Comparison of ENCODE assay signal across 8 mouse cellular contexts in the genomic region with DNA sequence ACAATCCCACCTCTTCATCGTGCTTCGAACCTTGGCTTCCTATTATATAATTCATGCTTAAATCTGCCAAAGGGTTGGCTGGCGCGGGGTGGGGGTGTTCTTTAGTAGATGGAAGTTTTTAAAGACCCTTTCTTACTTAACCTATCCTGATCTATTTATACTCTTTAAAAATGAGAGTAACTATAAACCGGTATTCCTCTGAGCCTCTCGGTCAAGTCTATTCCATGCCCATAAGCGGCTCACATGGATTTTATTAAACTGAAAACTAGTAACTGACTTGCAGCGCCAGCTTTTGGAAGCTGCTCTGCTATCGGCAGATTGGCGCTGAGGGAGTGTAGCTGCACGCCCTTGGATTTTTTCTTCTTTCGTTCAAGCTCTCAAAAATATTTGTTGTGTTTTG. TPM values are rescaled to one million over a fixed set of nuclear protein-coding genes. Genes with fewer than 3 reads are reported as not detected.
DNase-seq lines count a peak whose midpoint lies in the region; ATAC-seq and TF ChIP-seq lines count a peak whose summit lies in the region.

No protein-coding gene starts in this region.

- H3K9me3 ChIP-seq in liver, postnatal 0 days (ENCODE audit: low read length): no peaks in the 10 kb centered on the region
- H3K9me3 ChIP-seq in stomach, postnatal 0 days (ENCODE audit: control insufficient read depth, low read length): no peaks in the 10 kb centered on the region

- no peak for TF ChIP-seq POLR2A in cerebellum, adult 2 months (IDR thresholded peaks at IDR 0.05; ENCODE audit: borderline replicate concordance, insufficient read depth, low read length)

- no peaks in the 10 kb centered on the region for H3K4me1 ChIP-seq in cerebellum, adult 2 months (ENCODE audit: control insufficient read depth, insufficient read depth, low read length)
- no peaks in the 10 kb centered on the region; the same call in 1 of the 2 replicates for H3K4me1 ChIP-seq in liver, postnatal 0 days (ENCODE audit: insufficient read depth)
- no peaks in the 10 kb centered on the region for H3K4me1 ChIP-seq in stomach, postnatal 0 days (replicated peaks; ENCODE audit: control insufficient read depth, insufficient read depth)

- TF ChIP-seq EP300 in liver, postnatal 0 days (IDR thresholded peaks at IDR 0.05; ENCODE audit: low read depth): no peak
- TF ChIP-seq EP300 in stomach, postnatal 0 days (optimal IDR thresholded peaks at IDR 0.05): no peak

- no peaks in the 10 kb centered on the region; the same call in 1 of the 2 replicates for H3K27me3 ChIP-seq in cerebellum, adult 2 months (ENCODE audit: control insufficient read depth, insufficient read depth, low read length)
- H3K27me3 ChIP-seq in liver, postnatal 0 days (ENCODE audit: insufficient read depth, low read length): peaks cover 28% of the 10 kb centered on the region
- H3K27me3 ChIP-seq in stomach, postnatal 0 days (ENCODE audit: control insufficient read depth, insufficient read depth, low read length): peaks cover 8% of the 10 kb centered on the region; the same call in 1 of the 2 replicates

- H3K4me2 ChIP-seq in liver, postnatal 0 days (ENCODE audit: low read depth, low read length): peak overlapping the region; percentile 73
- H3K4me2 ChIP-seq in stomach, postnatal 0 days (replicated peaks; ENCODE audit: low read depth): peak overlapping the region; percentile 99

- peak overlapping the region; percentile 34 for H3K4me3 ChIP-seq in cerebellum, adult 2 months (replicated peaks; ENCODE audit: insufficient read depth, low read depth, low read length)
- H3K4me3 ChIP-seq in liver, postnatal 0 days (ENCODE audit: low read depth, low read length): peak overlapping the region; percentile 40; the same call in 1 of the 2 replicates
- H3K4me3 ChIP-seq in stomach, postnatal 0 days (ENCODE audit: low read depth, low read length): peak overlapping the region; percentile 58

- H3K36me3 ChIP-seq in liver, postnatal 0 days (replicated peaks; ENCODE audit: insufficient read depth, low read length): no peaks in the 10 kb centered on the region
- H3K36me3 ChIP-seq in stomach, postnatal 0 days (ENCODE audit: control insufficient read depth, insufficient read depth, low read length): no peaks in the 10 kb centered on the region

- WGBS in cerebellum, adult 2 months: 5% methylated on average over 12 of the region's 12 CpGs
- 6% methylated on average over 12 of the region's 12 CpGs for WGBS in liver, postnatal 0 days (ENCODE audit: insufficient replicate concordance)
- 12% methylated on average over 12 of the region's 12 CpGs for WGBS in stomach, postnatal 0 days

- ATAC-seq in liver, postnatal 0 days: no peak
- no peak for ATAC-seq in stomach, postnatal 0 days (ENCODE audit: low FRiP score, low TSS enrichment)

- no peak overlapping the region for H3K9ac ChIP-seq in liver, postnatal 0 days (replicated peaks)
- H3K9ac ChIP-seq in stomach, postnatal 0 days (ENCODE audit: low read length): no peak overlapping the region

- TF ChIP-seq CTCF in cerebellum, adult 2 months (IDR thresholded peaks at IDR 0.05; ENCODE audit: borderline replicate concordance, insufficient read depth, low read depth, low read length): no peak
- no peak for TF ChIP-seq CTCF in liver, postnatal 0 days (IDR thresholded peaks at IDR 0.05; ENCODE audit: low read depth)
- TF ChIP-seq CTCF in stomach, postnatal 0 days (IDR thresholded peaks at IDR 0.05; ENCODE audit: low read depth): no peak

- DNase-seq in cerebellum, adult 2 months: peak; percentile 4 to 8
- DNase-seq in cerebellum, postnatal 36 days: no peak
- DNase-seq in adrenal gland, postnatal 14 days: peak; percentile 6
- peak; percentile 22 to 35 for DNase-seq in heart, adult 9 months (ENCODE audit: low spot score in 2 of 2)
- DNase-seq in kidney, adult 8-10 months: peak; percentile 22 to 27
- no peak for DNase-seq in liver, postnatal 0 days
- DNase-seq in stomach, postnatal 0 days (ENCODE audit: low spot score): no peak
- no peak for DNase-seq in urinary bladder, adult 2 months (ENCODE audit: low spot score)

- no peak overlapping the region for H3K27ac ChIP-seq in cerebellum, adult 2 months (ENCODE audit: insufficient read depth, low read length)
- H3K27ac ChIP-seq in liver, postnatal 0 days (ENCODE audit: low read depth): no peak overlapping the region
- no peak overlapping the region for H3K27ac ChIP-seq in stomach, postnatal 0 days (replicated peaks)

RNA-seq across cellular contexts. Expression of gene Mme, which starts 55.1 kb away (rescaled TPM):
- 2.0 and 2.6 TPM in 2 replicates for polyA plus RNA-seq in cerebellum, adult 2 months (2012; rRNA removed)
- 39.4 and 42.7 TPM in 2 replicates for total RNA-seq in adrenal gland, postnatal 14 days (2021)
- polyA plus RNA-seq in liver, postnatal 0 days (2015; fragmentation: Nextera tagmentation; extraction: Ambion mirVana): 0.01 and 0.06 TPM in 2 replicates
- 0.19 and 0.33 TPM in 2 replicates for polyA plus RNA-seq in stomach, postnatal 0 days (2015; fragmentation: Nextera tagmentation; extraction: Ambion mirVana)
- 0.62 and 0.88 TPM in 2 replicates for polyA plus RNA-seq in urinary bladder, adult 2 months (2012; rRNA removed)

Comparison
In these comparisons a context has a peak if more than half of its experiments do, and no peak if none do; other contexts are left out.
1. DNase-seq: peak in cerebellum, adult 2 months (2 of 2), adrenal gland, postnatal 14 days (single experiment), heart, adult 9 months (2 of 2) and kidney, adult 8-10 months (2 of 2); none in cerebellum, postnatal 36 days (0 of 2), liver, postnatal 0 days (single experiment), stomach, postnatal 0 days (single experiment) and urinary bladder, adult 2 months (single experiment).
2. Peak in every context shown above with its lines, with median percentiles within 50 percentile points of each other: H3K4me3 ChIP-seq.